Mouse (Mus musculus): Measurements from ENCODE around the gene Nampt.

DNA sequence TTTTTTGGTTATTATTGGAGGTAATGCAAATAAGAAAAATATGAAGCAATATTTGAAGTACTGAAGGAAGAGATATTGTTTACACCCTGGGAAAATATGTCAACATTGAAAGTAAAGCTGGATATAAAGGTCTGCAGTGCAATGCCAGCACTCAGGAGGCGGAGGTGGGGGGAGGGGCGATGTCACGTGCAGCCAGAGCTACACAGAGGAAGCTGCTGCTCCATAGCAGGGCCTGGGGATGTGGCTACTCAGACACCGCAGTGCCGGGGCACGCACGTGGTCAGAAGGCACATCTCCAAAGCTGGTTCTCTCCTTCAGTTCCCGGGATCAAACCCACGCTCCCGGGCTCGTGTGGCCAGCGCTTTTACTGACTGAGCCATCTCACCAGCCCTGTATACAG is 73.9 kb downstream of the Nampt start:
- TF ChIP-seq CTCF (IDR thresholded peaks at IDR 0.05; ENCODE audit: low read depth) = no peak
- no peak for TF ChIP-seq EP300 (IDR thresholded peaks at IDR 0.05; ENCODE audit: low read depth)

All from liver, postnatal 0 days (tissue).